Comparison of ENCODE assay signal across 8 mouse cellular contexts in genomic region chr2:30660613-30660991, GRCm38 (mm10).
A peak's percentile ranks its signal among the peaks of the same experiment; 100 is the strongest.
DNase-seq lines count a peak whose midpoint lies in the region; ATAC-seq lines count a peak whose summit lies in the region.

No protein-coding gene starts in this region.

- peak overlapping the region; percentile 6; the same call in 1 of the 2 replicates for H3K4me2 ChIP-seq in hindbrain, embryonic 16.5 days (ENCODE audit: low read length)
- 0 out of 2 replicates have a peak overlapping the region, but pooled peaks have one; percentile 8 for H3K4me2 ChIP-seq in neural tube, embryonic 14.5 days (ENCODE audit: low read depth, low read length)

- H3K36me3 ChIP-seq in hindbrain, embryonic 16.5 days (ENCODE audit: control insufficient read depth, insufficient read depth, low read length), result no peaks in the 10 kb centered on the region
- H3K36me3 ChIP-seq in neural tube, embryonic 14.5 days (ENCODE audit: control insufficient read depth, insufficient read depth, low read length), result no peaks in the 10 kb centered on the region

- H3K27me3 ChIP-seq in hindbrain, embryonic 16.5 days (replicated peaks; ENCODE audit: control insufficient read depth, insufficient read depth, low read length), result no peaks in the 10 kb centered on the region
- no peaks in the 10 kb centered on the region for H3K27me3 ChIP-seq in neural tube, embryonic 14.5 days (ENCODE audit: control insufficient read depth, insufficient read depth, low read length)

- WGBS in hindbrain, embryonic 16.5 days, result 9% methylated on average over 10 of the region's 10 CpGs
- 6% methylated on average over 10 of the region's 10 CpGs for WGBS in neural tube, embryonic 14.5 days

- peak; percentile 46 to 64 for DNase-seq in cerebellum, postnatal 25 days
- DNase-seq in cerebellum, adult 11 months, result no peak
- DNase-seq in thymus, postnatal 0 days (ENCODE audit: low spot score), result peak; percentile 23
- DNase-seq in thymus, postnatal 25 days, result no peak
- DNase-seq in ovary, postnatal 10 days (ENCODE audit: low spot score), result no peak

- peak; percentile 13 for ATAC-seq in hindbrain, embryonic 16.5 days
- peak; percentile 53 for ATAC-seq in neural tube, embryonic 14.5 days (ENCODE audit: low read depth)
- no peak for ATAC-seq in inflammation-experienced regulatory T-cells, adult 6 months

- no peaks in the 10 kb centered on the region for H3K9me3 ChIP-seq in hindbrain, embryonic 16.5 days (ENCODE audit: control insufficient read depth, low read length)
- H3K9me3 ChIP-seq in neural tube, embryonic 14.5 days (ENCODE audit: control insufficient read depth, low read length), result no peaks in the 10 kb centered on the region

- H3K4me1 ChIP-seq in hindbrain, embryonic 16.5 days (ENCODE audit: control insufficient read depth, insufficient read depth, low read depth, low read length), result peaks cover 50% of the 10 kb centered on the region
- peaks cover 50% of the 10 kb centered on the region for H3K4me1 ChIP-seq in neural tube, embryonic 14.5 days (ENCODE audit: control insufficient read depth, insufficient read depth, low read length)

- H3K4me3 ChIP-seq in hindbrain, embryonic 16.5 days (ENCODE audit: low read length), result no peak overlapping the region
- H3K4me3 ChIP-seq in neural tube, embryonic 14.5 days (ENCODE audit: low read depth, low read length), result no peak overlapping the region

- peak overlapping the region; percentile 42 for H3K9ac ChIP-seq in hindbrain, embryonic 16.5 days (ENCODE audit: low read depth, low read length)
- H3K9ac ChIP-seq in neural tube, embryonic 14.5 days (replicated peaks; ENCODE audit: low read depth, low read length), result peak overlapping the region; percentile 34; the same call in 1 of the 2 replicates

- H3K27ac ChIP-seq in hindbrain, embryonic 16.5 days (ENCODE audit: low read depth, low read length), result peak overlapping the region; percentile 97
- peak overlapping the region; percentile 100 for H3K27ac ChIP-seq in neural tube, embryonic 14.5 days (ENCODE audit: low read depth, low read length)

Comparison
In these comparisons a context has a peak if more than half of its experiments do, and no peak if none do; other contexts are left out.
1. DNase-seq: peak in cerebellum, postnatal 25 days (2 of 2) and thymus, postnatal 0 days (single experiment); none in cerebellum, adult 11 months (single experiment), thymus, postnatal 25 days (single experiment) and ovary, postnatal 10 days (single experiment).